Mouse (Mus musculus) small intestine, adult 2 months (tissue): ENCODE measurements around the gene Gpx1. TPM values are rescaled to one million over a fixed set of nuclear protein-coding genes. Genes with fewer than 3 reads are reported as not detected.

ENCODE experiments used
- H3K27ac ChIP-seq: fragments of 200-500 bp; 2 replicates; pipeline ENCODE4 v1.5.1; 2012; ENCODE audit warnings: low read depth, low read length, control low read depth, inconsistent platforms; ENCODE audit not compliant: insufficient read depth
- H3K27me3 ChIP-seq: fragments of 200-500 bp; 2 replicates; pipeline ENCODE4 v1.6.1; 2012; ENCODE audit warnings: mild to moderate bottlenecking, moderate library complexity, low read length, inconsistent platforms; ENCODE audit not compliant: control insufficient read depth, insufficient read depth
- H3K36me3 ChIP-seq: fragments of 200-500 bp; 2 replicates; pipeline ENCODE4 v1.6.1; 2012; ENCODE audit warnings: mild to moderate bottlenecking, low read length, control low read depth, inconsistent platforms; ENCODE audit not compliant: control insufficient read depth, insufficient read depth
- H3K4me1 ChIP-seq: fragments of 200-500 bp; 2 replicates; pipeline ENCODE4 v1.6.1; 2012; ENCODE audit warnings: low read length, inconsistent platforms, mixed read lengths; ENCODE audit not compliant: control insufficient read depth, insufficient read depth, insufficient read length
- H3K4me3 ChIP-seq: fragments of 200-500 bp; 2 replicates; pipeline ENCODE4 v1.5.1; 2012; ENCODE audit warnings: low read depth, mild to moderate bottlenecking, control low read depth, inconsistent platforms, low read length, moderate library complexity
- CTCF ChIP-seq: fragments of 200-500 bp; IDR thresholded peaks from 2 replicates; pipeline ENCODE4 v1.5.1; 2012; ENCODE audit warnings: low read depth, mild to moderate bottlenecking, control low read depth, inconsistent platforms, low read length, moderate library complexity, mixed read lengths; ENCODE audit not compliant: insufficient replicate concordance, insufficient read length; ENCODE audit errors: extremely low read depth
- POLR2A ChIP-seq: fragments of 200-500 bp; IDR thresholded peaks from 2 replicates; pipeline ENCODE4 v1.6.1; 2012; ENCODE audit warnings: low read depth, mild to moderate bottlenecking, control low read depth, inconsistent platforms, low read length, moderate library complexity
- WGBS: fragments of 180-500 bp; shearing (Covaris S2); methylation state at CpG from one replicate; pipeline ENCODE4 v1.1.7; 2018; 5-methylcytosine and 5-hydroxymethylcytosine counted together
- polyA plus RNA-seq: library from polyadenylated mRNA; depleted of rRNA; stranded (reverse); fragments of >200 nt; gene quantifications from 2 replicates; pipeline ENCODE4 v1.2.3, GENCODE M21; 2012; rRNA removed

Gpx1 gene
- polyA plus RNA-seq, 1 experiment, result 1,021 TPM

DNA sequence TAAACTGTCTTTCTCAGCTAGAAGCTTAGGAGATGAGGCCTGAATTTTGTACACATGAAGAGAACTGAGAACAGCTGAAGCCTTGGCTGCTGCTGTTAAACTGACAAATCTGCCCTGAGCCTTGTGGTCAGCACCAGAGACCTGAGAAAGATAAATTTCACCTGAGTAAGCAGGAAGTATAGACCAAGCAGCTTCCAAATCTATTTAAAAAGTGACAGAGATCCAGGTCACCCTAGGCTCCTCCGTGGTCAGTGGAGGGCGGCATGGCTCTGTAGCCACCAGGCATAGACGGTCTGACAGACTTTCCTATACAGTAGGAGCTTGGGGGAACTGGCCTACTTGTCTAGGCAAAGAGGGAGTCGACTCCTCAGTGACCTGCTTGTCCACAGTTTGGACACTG lies 48.1 kb downstream of the Gpx1 start:
- 90% methylated on average over 4 of the region's 4 CpGs for WGBS
- Histone ChIP-seq H3K27me3 (no peaks in the 10 kb centered on the region), H3K4me1 (no peaks in the 10 kb centered on the region), H3K36me3 (peaks cover 78% of the 10 kb centered on the region), H3K4me3 (no peak overlapping the region), H3K27ac (no peak overlapping the region)
- TF ChIP-seq POLR2A (no peak), CTCF (no peak)

DNA sequence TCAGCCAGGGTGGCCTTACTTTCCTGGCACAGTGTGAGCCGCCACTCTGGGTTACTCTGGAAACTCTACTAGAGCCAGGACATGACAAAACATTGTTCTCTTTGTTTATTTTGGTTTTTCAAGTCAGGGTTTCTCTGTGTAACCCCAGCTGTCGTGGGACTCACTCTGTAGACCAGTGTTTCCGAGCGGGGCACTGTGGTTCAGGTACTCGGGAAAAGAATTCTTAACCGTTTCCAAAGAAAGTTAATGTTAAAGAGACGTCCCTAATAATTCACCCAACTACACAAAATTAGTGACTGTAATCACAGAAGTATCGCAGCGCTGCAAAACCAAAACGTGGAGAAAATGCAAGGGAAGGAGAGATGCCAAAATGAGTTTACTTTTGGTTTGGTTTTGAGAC lies 49.9 kb downstream of the Gpx1 start:
- no peak for TF ChIP-seq POLR2A
- TF ChIP-seq CTCF, result no peak
- Histone ChIP-seq H3K36me3 (peaks cover 84% of the 10 kb centered on the region), H3K4me1 (no peaks in the 10 kb centered on the region), H3K27ac (no peak overlapping the region), H3K4me3 (no peak overlapping the region), H3K27me3 (no peaks in the 10 kb centered on the region)
- 85% methylated on average over 10 of the region's 10 CpGs for WGBS

DNA sequence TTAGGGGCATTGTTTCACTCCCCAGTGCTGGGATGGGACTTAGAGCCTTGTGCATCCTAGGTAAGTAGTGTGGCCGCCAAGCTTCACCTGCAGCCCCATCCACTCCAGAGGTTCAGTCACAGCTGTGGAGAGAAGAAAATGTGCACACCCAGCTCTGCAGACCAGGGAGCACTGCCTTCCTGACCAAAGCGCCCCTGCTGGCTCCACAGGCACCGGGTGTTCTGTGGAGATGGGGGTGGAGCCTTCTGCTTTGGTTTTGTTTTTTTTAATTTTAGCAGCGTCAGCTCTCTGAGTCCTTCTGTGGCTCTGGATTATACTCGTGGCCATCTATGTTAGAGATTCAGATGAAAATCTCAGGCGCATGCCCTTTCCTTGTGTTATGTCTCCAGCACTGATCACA lies 50.5 kb downstream of the Gpx1 start:
- H3K4me1 ChIP-seq, result no peaks in the 10 kb centered on the region
- 74% methylated on average over 6 of the region's 6 CpGs for WGBS
- peaks cover 79% of the 10 kb centered on the region for H3K36me3 ChIP-seq
- H3K27me3 ChIP-seq, result no peaks in the 10 kb centered on the region
- H3K27ac ChIP-seq, result no peak overlapping the region
- TF ChIP-seq POLR2A (no peak), CTCF (no peak)
- no peak overlapping the region for H3K4me3 ChIP-seq

Other genes starting within 250 kb of the Gpx1 start
- gene Apeh, start 244.3 kb upstream of the Gpx1 start, polyA plus RNA-seq, result 127 and 189 TPM in 2 replicates
- 0.94 and 1.4 TPM in 2 replicates for gene Bsn, start 148.5 kb upstream of the Gpx1 start, polyA plus RNA-seq
- 31.2 and 52.1 TPM in 2 replicates for gene Dag1, start 74.9 kb upstream of the Gpx1 start, polyA plus RNA-seq
- 2.9 and 3.9 TPM in 2 replicates for gene Nicn1, start 48.5 kb upstream of the Gpx1 start, polyA plus RNA-seq
- 1.4 and 1.9 TPM in 2 replicates for gene Amt, start 42.0 kb upstream of the Gpx1 start, polyA plus RNA-seq
- 30.5 and 70.2 TPM in 2 replicates for gene Rhoa, start 32.8 kb upstream of the Gpx1 start, polyA plus RNA-seq
- gene Tcta, start 32.7 kb upstream of the Gpx1 start, polyA plus RNA-seq, result 19.0 and 36.7 TPM in 2 replicates
- gene Usp4, start 8.9 kb downstream of the Gpx1 start, polyA plus RNA-seq, result 26.6 and 66.3 TPM in 2 replicates
- 0.23 TPM in 1 of 2 replicates, not detected in the other for gene 1700102P08Rik, start 53.9 kb downstream of the Gpx1 start, polyA plus RNA-seq
- not detected in 2 replicates for gene Ccdc36, start 89.6 kb downstream of the Gpx1 start, polyA plus RNA-seq
- gene BC048562, start 97.6 kb downstream of the Gpx1 start, polyA plus RNA-seq, result not detected in 2 replicates
- 11.8 and 20.1 TPM in 2 replicates for gene Ccdc71, start 121.6 kb downstream of the Gpx1 start, polyA plus RNA-seq
- gene Klhdc8b, start 122.7 kb downstream of the Gpx1 start, polyA plus RNA-seq, result 13.4 and 19.7 TPM in 2 replicates
- gene Lamb2, start 140.8 kb downstream of the Gpx1 start, polyA plus RNA-seq, result 22.3 and 23.3 TPM in 2 replicates
- 48.5 and 84.5 TPM in 2 replicates for gene Usp19, start 151.7 kb downstream of the Gpx1 start, polyA plus RNA-seq
- 110 and 340 TPM in 2 replicates for gene Qars, start 168.8 kb downstream of the Gpx1 start, polyA plus RNA-seq
- gene Qrich1, start 177.9 kb downstream of the Gpx1 start, polyA plus RNA-seq, result 38.4 and 76.2 TPM in 2 replicates
- gene Impdh2, start 221.4 kb downstream of the Gpx1 start, polyA plus RNA-seq, result 23.2 and 52.9 TPM in 2 replicates
- gene Ndufaf3, start 228.5 kb downstream of the Gpx1 start, polyA plus RNA-seq, result 19.8 and 26.2 TPM in 2 replicates
- gene Dalrd3, start 231.0 kb downstream of the Gpx1 start, polyA plus RNA-seq, result 86.7 and 118 TPM in 2 replicates
- 10.7 and 15.9 TPM in 2 replicates for gene Wdr6, start 239.8 kb downstream of the Gpx1 start, polyA plus RNA-seq